Mouse (Mus musculus) macrophage (primary cell): ENCODE measurements around the gene Olfr1471. TPM values are rescaled to one million over a fixed set of nuclear protein-coding genes. Genes with fewer than 3 reads are reported as not detected.
"Not testable (repeated sequence)": the region's sequence is repeated elsewhere in the genome, so short reads cannot be mapped to it uniquely, and the experiment has no call there.

Source experiments
- H3K27ac ChIP-seq: fragments of 350-480 bp; formaldehyde crosslinking; 2 replicates; pipeline ENCODE4 v1.9.0; 2021
- H3K36me3 ChIP-seq: fragments of 350-480 bp; formaldehyde crosslinking; 2 replicates; pipeline ENCODE4 v1.9.0; 2021; ENCODE audit errors: inconsistent target
- H3K4me3 ChIP-seq: fragments of 350-480 bp; formaldehyde crosslinking; 2 replicates; pipeline ENCODE4 v1.9.0; 2021; ENCODE audit errors: inconsistent target
- H3K79me2 ChIP-seq: fragments of 350-480 bp; formaldehyde crosslinking; 2 replicates; pipeline ENCODE4 v1.9.0; 2021; ENCODE audit errors: inconsistent target
- WGBS: methylation state at CpG from one replicate; pipeline ENCODE4 v1.1.7; 2026; ENCODE audit warnings: inconsistent platforms; ENCODE audit not compliant: missing documents; 5-methylcytosine and 5-hydroxymethylcytosine counted together
- polyA plus RNA-seq: library from polyadenylated mRNA; stranded (reverse); fragments of 250-400 nt; gene quantifications from 3 replicates; pipeline ENCODE4 v1.2.4, GENCODE M21; 2018; ENCODE audit warnings: inconsistent platforms
- total RNA-seq, 78 experiments: library from RNA; depleted of rRNA; stranded (reverse); fragments of 250-400 nt; gene quantifications; 1 replicate in 9 of 78; 2 replicates in 24 of 78; 3 replicates in 43 of 78; 4 replicates in 2 of 78; pipeline ENCODE4 v1.2.4; 2018; ENCODE audit warnings: inconsistent platforms in 56 of 78

Olfr1471 gene
- total RNA-seq (2018; cell fraction: chromatin; rRNA removed), result not detected
- not detected for total RNA-seq (2018; cell fraction: cytosol; rRNA removed)
- not detected for total RNA-seq (2018; cell fraction: nucleus; rRNA removed)
- polyA plus RNA-seq, result not detected in 3 replicates

DNA sequence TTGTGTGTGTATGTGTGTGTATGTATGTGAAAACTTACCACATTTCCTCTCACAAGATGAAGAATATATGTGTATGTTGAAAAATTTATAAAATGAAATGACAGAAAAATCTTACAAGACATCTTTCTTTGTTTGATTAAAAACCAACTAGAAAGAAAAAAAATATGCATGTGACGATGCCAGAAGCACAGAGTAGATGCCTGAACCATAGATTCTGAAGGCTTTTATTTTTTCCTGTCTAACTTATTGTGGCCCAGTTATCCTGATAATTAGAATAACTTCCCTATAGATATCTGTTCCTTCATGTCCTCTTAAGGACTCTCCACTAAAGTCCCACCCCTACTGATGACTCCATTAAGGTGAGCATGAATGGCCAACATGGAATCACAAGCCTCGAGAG lies at the start of gene Olfr1471:
TSS of gene Olfr1471 (plus strand) at position 301 of the 400 bp plus-strand sequence.
- not testable (repeated sequence) for H3K79me2 ChIP-seq, H3K27ac ChIP-seq
- 74% methylated on average over 2 of the region's 2 CpGs for WGBS

DNA sequence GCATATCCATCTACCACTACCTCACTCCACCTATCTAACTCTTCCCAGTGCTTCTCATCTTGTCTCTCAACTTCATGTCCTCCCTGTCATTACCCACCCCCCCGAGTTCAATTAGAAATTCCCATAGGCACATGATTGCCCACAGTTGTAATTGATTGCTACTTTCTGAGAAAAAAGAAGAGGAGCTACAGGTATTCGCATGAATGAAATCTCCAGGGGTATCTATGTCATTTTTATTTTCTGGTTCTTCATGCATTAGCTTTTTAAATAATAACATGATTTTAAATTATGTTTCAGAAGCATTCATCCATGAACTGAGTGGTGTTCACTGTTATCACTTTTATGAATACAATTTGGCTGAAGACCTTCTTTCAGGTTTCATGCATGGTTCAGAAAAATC lies 35.7 kb upstream of the Olfr1471 start, which contains the start of gene Olfr1469:
TSS of gene Olfr1469 (plus strand) at position 301 of the 400 bp plus-strand sequence.
- no peak within 1 kb of the TSS for H3K27ac ChIP-seq
- H3K79me2 ChIP-seq, result no peaks in the 10 kb centered on the region
- no peaks in the 10 kb centered on the region for H3K36me3 ChIP-seq
- 79% methylated on average over 2 of the region's 2 CpGs for WGBS
- H3K4me3 ChIP-seq, result no peak within 1 kb of the TSS

More for the DNA sequence above, at the start of gene Olfr1471:
- not testable (repeated sequence) for H3K36me3 ChIP-seq, H3K4me3 ChIP-seq

DNA sequence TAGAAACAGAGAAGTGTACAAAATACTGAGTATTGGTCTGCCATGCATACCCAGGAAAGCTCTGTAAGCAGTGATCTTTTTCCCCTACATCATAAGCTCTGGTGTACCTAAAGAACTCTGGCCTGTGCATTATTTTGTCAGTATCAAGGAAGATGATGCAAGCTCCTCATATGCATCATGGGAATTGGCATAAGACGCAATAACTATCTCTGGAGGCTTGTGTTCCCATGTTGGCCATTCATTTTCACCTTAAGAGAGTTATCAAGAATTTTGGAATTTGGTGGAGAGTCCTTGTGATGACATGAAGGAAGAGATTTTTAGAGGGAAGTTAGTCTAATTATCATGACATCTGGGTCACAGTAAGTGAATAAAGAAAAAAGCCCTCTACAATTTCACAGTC lies 12.8 kb downstream of the Olfr1471 start, which contains the start of gene Olfr1472:
TSS of gene Olfr1472 (minus strand) at position 101 of the 400 bp plus-strand sequence.
- Histone ChIP-seq H3K36me3 (no peaks in the 10 kb centered on the region), H3K79me2 (no peaks in the 10 kb centered on the region), H3K27ac (no peak within 1 kb of the TSS), H3K4me3 (no peak within 1 kb of the TSS)
- 75% methylated on average over 1 of the region's 1 CpGs for WGBS

DNA sequence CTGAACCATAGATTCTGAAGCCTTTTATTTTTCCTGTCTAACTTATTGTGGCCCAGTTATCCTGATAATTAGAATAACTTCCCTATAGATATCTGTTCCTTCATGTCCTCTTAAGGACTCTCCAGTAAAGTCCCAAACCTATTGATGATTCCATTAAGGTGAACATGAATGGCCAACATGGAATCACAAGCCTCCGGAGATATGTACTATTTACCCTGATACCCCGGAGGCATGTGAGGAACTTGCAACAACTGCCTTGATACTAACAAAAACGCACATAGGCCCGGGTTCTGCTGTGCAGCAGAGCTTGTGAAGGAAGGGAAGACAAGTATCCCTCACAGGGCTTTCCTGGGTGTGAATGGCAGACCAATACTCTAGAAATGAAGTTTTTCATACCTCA lies 26.1 kb downstream of the Olfr1471 start, which contains the start of gene Olfr1474:
TSS of gene Olfr1474 (plus strand) at position 301 of the 400 bp plus-strand sequence.
- 82% methylated on average over 4 of the region's 4 CpGs for WGBS
- not testable (repeated sequence) for H3K4me3 ChIP-seq, H3K27ac ChIP-seq, H3K36me3 ChIP-seq, H3K79me2 ChIP-seq

DNA sequence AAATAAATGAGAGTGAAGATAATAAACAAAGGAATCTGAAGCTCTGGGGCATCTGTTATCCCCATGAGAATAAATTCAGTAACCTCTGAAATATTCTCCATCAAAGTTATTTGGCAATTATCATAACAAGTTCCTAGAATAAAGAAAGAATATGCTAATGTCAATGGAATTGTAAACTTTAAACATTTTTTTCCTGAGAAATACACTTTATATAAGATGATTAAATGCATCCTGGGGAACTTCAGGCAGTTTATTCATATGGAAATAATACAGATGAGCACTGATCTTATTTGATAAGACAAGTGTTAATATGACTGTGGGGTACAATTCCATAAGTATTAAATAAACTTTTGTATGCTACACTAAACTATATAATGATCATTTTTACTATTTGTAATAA lies 36.9 kb downstream of the Olfr1471 start, which contains the start of gene Olfr1475:
TSS of gene Olfr1475 (minus strand) at position 101 of the 400 bp plus-strand sequence.
- no peaks in the 10 kb centered on the region for H3K79me2 ChIP-seq
- H3K36me3 ChIP-seq, result no peaks in the 10 kb centered on the region
- H3K4me3 ChIP-seq, result no peak within 1 kb of the TSS
- H3K27ac ChIP-seq, result no peak within 1 kb of the TSS

DNA sequence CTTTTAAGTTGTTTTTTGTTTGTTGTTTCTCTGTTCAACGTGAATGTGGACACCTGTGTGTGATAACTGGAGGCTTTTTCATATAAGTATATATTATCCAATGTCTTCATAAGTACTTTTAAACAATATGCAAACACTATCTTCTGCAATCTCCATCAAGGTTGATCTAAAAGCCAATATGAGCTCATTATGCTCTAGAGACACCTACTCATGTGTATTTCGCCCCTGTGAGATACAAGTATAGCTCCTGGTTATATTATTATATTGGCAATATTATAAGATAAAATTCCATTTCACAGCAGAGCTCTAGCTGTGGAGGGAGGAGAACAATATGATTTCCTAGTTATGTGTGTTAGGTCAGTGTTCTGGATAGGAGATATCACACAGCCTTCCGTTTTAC lies 57.0 kb downstream of the Olfr1471 start, which contains the start of gene Olfr1477:
TSS of gene Olfr1477 (plus strand) at position 301 of the 400 bp plus-strand sequence.
- Histone ChIP-seq H3K36me3 (no peaks in the 10 kb centered on the region), H3K4me3 (no peak within 1 kb of the TSS), H3K79me2 (no peaks in the 10 kb centered on the region), H3K27ac (no peak within 1 kb of the TSS)
- 67% methylated on average over 2 of the region's 3 CpGs for WGBS

Other genes starting within 250 kb of the Olfr1471 start
- gene Olfr1463, start 212.1 kb upstream of the Olfr1471 start, polyA plus RNA-seq, result not detected in 3 replicates
- gene Olfr1465, start 127.9 kb upstream of the Olfr1471 start, polyA plus RNA-seq, result not detected in 3 replicates
- gene Olfr1466, start 104.5 kb upstream of the Olfr1471 start, polyA plus RNA-seq, result not detected in 3 replicates
- not detected in 3 replicates for gene Olfr1467, start 81.2 kb upstream of the Olfr1471 start, polyA plus RNA-seq
- gene Olfr1469, start 35.6 kb upstream of the Olfr1471 start, polyA plus RNA-seq, result not detected in 3 replicates
- not detected in 3 replicates for gene Olfr1472, start 12.7 kb downstream of the Olfr1471 start, polyA plus RNA-seq
- not detected in 3 replicates for gene Olfr1474, start 26.2 kb downstream of the Olfr1471 start, polyA plus RNA-seq
- gene Olfr1475, start 36.8 kb downstream of the Olfr1471 start, polyA plus RNA-seq, result not detected in 3 replicates
- not detected in 3 replicates for gene Olfr1477, start 57.1 kb downstream of the Olfr1471 start, polyA plus RNA-seq
- not detected in 3 replicates for gene Olfr1480, start 84.5 kb downstream of the Olfr1471 start, polyA plus RNA-seq
- not detected in 3 replicates for gene Olfr1484, start 140.1 kb downstream of the Olfr1471 start, polyA plus RNA-seq
- gene Olfr1487, start 174.0 kb downstream of the Olfr1471 start, polyA plus RNA-seq, result not detected in 3 replicates
- gene Olfr1489, start 188.2 kb downstream of the Olfr1471 start, polyA plus RNA-seq, result not detected in 3 replicates
- not detected in 3 replicates for gene Olfr1490, start 207.7 kb downstream of the Olfr1471 start, polyA plus RNA-seq